Mouse (Mus musculus): Measurements from ENCODE around the gene Rem1. TPM values are rescaled to one million over a fixed set of nuclear protein-coding genes. Genes with fewer than 3 reads are reported as not detected.

Rem1 gene
- polyA plus RNA-seq, 1 experiment, result 9.8 TPM

- peak overlapping the region; percentile 38 for H3K27ac ChIP-seq (ENCODE audit: insufficient read depth, low read length)
- peaks cover 17% of the 10 kb centered on the region; the same call in 1 of the 2 replicates for H3K4me1 ChIP-seq (ENCODE audit: control insufficient read depth, insufficient read depth, insufficient read length)
- peak; percentile 57 to 59 for DNase-seq (ENCODE audit: low read depth in 1 of 2, low spot score in 2 of 2)
- H3K27me3 ChIP-seq (ENCODE audit: control insufficient read depth, insufficient read depth, low read length), result no peaks in the 10 kb centered on the region
- peaks cover 5% of the 10 kb centered on the region; the same call in 1 of the 2 replicates for H3K36me3 ChIP-seq (ENCODE audit: control insufficient read depth, insufficient read depth, low read length)
- peak overlapping the region; percentile 17; the same call in 1 of the 2 replicates for H3K4me3 ChIP-seq (ENCODE audit: extremely low read depth, insufficient read depth, insufficient read length)
- no peak for TF ChIP-seq POLR2A (IDR thresholded peaks at IDR 0.05; ENCODE audit: low read depth, low read length)
- peak; percentile 51; the same call in 1 of the 2 replicates for TF ChIP-seq CTCF (IDR thresholded peaks at IDR 0.05; ENCODE audit: extremely low read depth, insufficient read depth, insufficient read length, insufficient replicate concordance)
- WGBS, result 3% methylated on average over 5 of the region's 5 CpGs
Observed at GRCm38 (mm10) chr2:152671642-152671999, 44.9 kb downstream of the Rem1 start.

GRCm38 (mm10) chr2:152672166-152672565 lies 45.4 kb downstream of the Rem1 start:
- peak overlapping the region; percentile 34; the same call in 1 of the 2 replicates for H3K27ac ChIP-seq (ENCODE audit: insufficient read depth, low read length)
- peaks cover 17% of the 10 kb centered on the region; the same call in 1 of the 2 replicates for H3K4me1 ChIP-seq (ENCODE audit: control insufficient read depth, insufficient read depth, insufficient read length)
- H3K36me3 ChIP-seq (ENCODE audit: control insufficient read depth, insufficient read depth, low read length), result peaks cover 5% of the 10 kb centered on the region; the same call in 1 of the 2 replicates
- no peaks in the 10 kb centered on the region for H3K27me3 ChIP-seq (ENCODE audit: control insufficient read depth, insufficient read depth, low read length)
- WGBS, result 55% methylated on average over 12 of the region's 12 CpGs
- TF ChIP-seq POLR2A (IDR thresholded peaks at IDR 0.05; ENCODE audit: low read depth, low read length) (no peak), CTCF (IDR thresholded peaks at IDR 0.05; ENCODE audit: extremely low read depth, insufficient read depth, insufficient read length, insufficient replicate concordance) (no peak)
- DNase-seq (ENCODE audit: low read depth in 1 of 2, low spot score in 2 of 2), result no peak
- no peak overlapping the region for H3K4me3 ChIP-seq (ENCODE audit: extremely low read depth, insufficient read depth, insufficient read length)

GRCm38 (mm10) chr2:152674148-152674547 lies 47.4 kb downstream of the Rem1 start:
- Histone ChIP-seq H3K36me3 (ENCODE audit: control insufficient read depth, insufficient read depth, low read length) (peaks cover 17% of the 10 kb centered on the region), H3K27me3 (ENCODE audit: control insufficient read depth, insufficient read depth, low read length) (no peaks in the 10 kb centered on the region), H3K4me1 (ENCODE audit: control insufficient read depth, insufficient read depth, insufficient read length) (peaks cover 17% of the 10 kb centered on the region; the same call in 1 of the 2 replicates), H3K4me3 (ENCODE audit: extremely low read depth, insufficient read depth, insufficient read length) (no peak overlapping the region), H3K27ac (ENCODE audit: insufficient read depth, low read length) (no peak overlapping the region)
- TF ChIP-seq POLR2A (IDR thresholded peaks at IDR 0.05; ENCODE audit: low read depth, low read length) (no peak), CTCF (IDR thresholded peaks at IDR 0.05; ENCODE audit: extremely low read depth, insufficient read depth, insufficient read length, insufficient replicate concordance) (no peak)
- no peak for DNase-seq (ENCODE audit: low read depth in 1 of 2, low spot score in 2 of 2)
- WGBS, result 76% methylated on average over 11 of the region's 11 CpGs

GRCm38 (mm10) chr2:152675252-152675791 lies 48.6 kb downstream of the Rem1 start:
- DNase-seq (ENCODE audit: low read depth in 1 of 2, low spot score in 2 of 2), result no peak
- H3K27ac ChIP-seq (ENCODE audit: insufficient read depth, low read length), result no peak overlapping the region
- 82% methylated on average over 13 of the region's 13 CpGs for WGBS
- no peak overlapping the region for H3K4me3 ChIP-seq (ENCODE audit: extremely low read depth, insufficient read depth, insufficient read length)
- H3K36me3 ChIP-seq (ENCODE audit: control insufficient read depth, insufficient read depth, low read length), result peaks cover 18% of the 10 kb centered on the region
- peaks cover 17% of the 10 kb centered on the region; the same call in 1 of the 2 replicates for H3K4me1 ChIP-seq (ENCODE audit: control insufficient read depth, insufficient read depth, insufficient read length)
- no peaks in the 10 kb centered on the region for H3K27me3 ChIP-seq (ENCODE audit: control insufficient read depth, insufficient read depth, low read length)
- no peak for TF ChIP-seq CTCF (IDR thresholded peaks at IDR 0.05; ENCODE audit: extremely low read depth, insufficient read depth, insufficient read length, insufficient replicate concordance)

GRCm38 (mm10) chr2:152678302-152678701 lies 51.6 kb downstream of the Rem1 start:
- 58% methylated on average over 3 of the region's 3 CpGs for WGBS
- Histone ChIP-seq H3K4me1 (ENCODE audit: control insufficient read depth, insufficient read depth, insufficient read length) (no peaks in the 10 kb centered on the region), H3K36me3 (ENCODE audit: control insufficient read depth, insufficient read depth, low read length) (peaks cover 42% of the 10 kb centered on the region), H3K4me3 (ENCODE audit: extremely low read depth, insufficient read depth, insufficient read length) (no peak overlapping the region), H3K27ac (ENCODE audit: insufficient read depth, low read length) (no peak overlapping the region), H3K27me3 (ENCODE audit: control insufficient read depth, insufficient read depth, low read length) (no peaks in the 10 kb centered on the region)
- no peak for TF ChIP-seq CTCF (IDR thresholded peaks at IDR 0.05; ENCODE audit: extremely low read depth, insufficient read depth, insufficient read length, insufficient replicate concordance)
- TF ChIP-seq POLR2A (IDR thresholded peaks at IDR 0.05; ENCODE audit: low read depth, low read length), result no peak
- DNase-seq (ENCODE audit: low read depth in 1 of 2, low spot score in 2 of 2), result peak in 1 of 2 experiments; percentile 14

- no peak overlapping the region for H3K4me3 ChIP-seq (ENCODE audit: extremely low read depth, insufficient read depth, insufficient read length)
- WGBS, result 93% methylated on average over 5 of the region's 5 CpGs
- no peaks in the 10 kb centered on the region for H3K4me1 ChIP-seq (ENCODE audit: control insufficient read depth, insufficient read depth, insufficient read length)
- peaks cover 48% of the 10 kb centered on the region for H3K36me3 ChIP-seq (ENCODE audit: control insufficient read depth, insufficient read depth, low read length)
- H3K27ac ChIP-seq (ENCODE audit: insufficient read depth, low read length), result no peak overlapping the region
- TF ChIP-seq POLR2A (IDR thresholded peaks at IDR 0.05; ENCODE audit: low read depth, low read length) (no peak), CTCF (IDR thresholded peaks at IDR 0.05; ENCODE audit: extremely low read depth, insufficient read depth, insufficient read length, insufficient replicate concordance) (no peak)
- no peak for DNase-seq (ENCODE audit: low read depth in 1 of 2, low spot score in 2 of 2)
- H3K27me3 ChIP-seq (ENCODE audit: control insufficient read depth, insufficient read depth, low read length), result no peaks in the 10 kb centered on the region
Observed at GRCm38 (mm10) chr2:152678925-152679324, 52.2 kb downstream of the Rem1 start.

GRCm38 (mm10) chr2:152679701-152680355 lies 53.1 kb downstream of the Rem1 start:
- H3K36me3 ChIP-seq (ENCODE audit: control insufficient read depth, insufficient read depth, low read length), result peaks cover 49% of the 10 kb centered on the region
- WGBS, result 82% methylated on average over 8 of the region's 8 CpGs
- no peak for TF ChIP-seq CTCF (IDR thresholded peaks at IDR 0.05; ENCODE audit: extremely low read depth, insufficient read depth, insufficient read length, insufficient replicate concordance)
- TF ChIP-seq POLR2A (IDR thresholded peaks at IDR 0.05; ENCODE audit: low read depth, low read length), result no peak
- DNase-seq (ENCODE audit: low read depth in 1 of 2, low spot score in 2 of 2), result no peak
- no peak overlapping the region for H3K27ac ChIP-seq (ENCODE audit: insufficient read depth, low read length)
- H3K4me3 ChIP-seq (ENCODE audit: extremely low read depth, insufficient read depth, insufficient read length), result no peak overlapping the region
- H3K27me3 ChIP-seq (ENCODE audit: control insufficient read depth, insufficient read depth, low read length), result no peaks in the 10 kb centered on the region
- H3K4me1 ChIP-seq (ENCODE audit: control insufficient read depth, insufficient read depth, insufficient read length), result no peaks in the 10 kb centered on the region
